In the genomic region with DNA sequence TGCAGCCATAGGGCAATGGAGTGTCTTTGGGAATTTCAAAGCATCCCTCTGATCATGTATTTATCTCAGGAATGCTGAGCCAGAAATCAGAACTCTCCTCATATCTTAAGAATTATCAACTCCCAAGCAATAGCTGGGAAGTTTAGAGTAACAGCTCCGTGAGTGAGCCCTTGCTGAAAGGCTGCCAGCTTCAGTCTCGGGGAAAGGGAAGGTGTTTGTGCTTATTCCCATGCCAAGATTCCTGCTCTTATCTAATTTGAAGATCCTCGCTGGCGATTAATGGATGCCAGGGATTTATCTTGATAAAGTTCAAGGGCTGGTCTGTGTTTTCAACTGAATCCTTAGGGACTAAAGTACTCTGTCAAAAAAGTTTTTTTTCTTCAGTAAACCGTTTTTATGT, we compare ENCODE assay signal across 25 mouse cellular contexts.
DNase-seq lines count a peak whose midpoint lies in the region; ATAC-seq and TF ChIP-seq lines count a peak whose summit lies in the region.
"Had no signal": no experiment of that assay in that cellular context is flagged by ENCODE, and none has a peak within 500 bp of the region (broad histone marks: within the 10 kb centered on the region; RNA-seq: fewer than 3 reads in every experiment).

No protein-coding gene starts in this region.

- no peaks in the 10 kb centered on the region for H3K9me3 ChIP-seq in lung, embryonic 14.5 days (ENCODE audit: low read depth, low read length)
- no peaks in the 10 kb centered on the region for H3K9me3 ChIP-seq in lung, postnatal 0 days (ENCODE audit: low read length)
- H3K9me3 ChIP-seq: embryonic facial prominence, embryonic 12.5 days; forebrain, embryonic 15.5 days; heart, embryonic 15.5 days; limb, embryonic 10.5 days; liver, embryonic 12.5 days; lung, embryonic 15.5 days; megakaryocyte, embryonic 14.5 days; midbrain, embryonic 15.5 days had no signal

- no peak for TF ChIP-seq EP300 in lung, postnatal 0 days (IDR thresholded peaks at IDR 0.05)

- H3K36me3 ChIP-seq in lung, embryonic 14.5 days (ENCODE audit: insufficient read depth): no peaks in the 10 kb centered on the region
- H3K36me3 ChIP-seq in lung, postnatal 0 days (ENCODE audit: insufficient read depth, low read length): no peaks in the 10 kb centered on the region
- H3K36me3 ChIP-seq: embryonic facial prominence, embryonic 12.5 days; forebrain, embryonic 15.5 days; limb, embryonic 10.5 days; lung, embryonic 15.5 days; midbrain, embryonic 15.5 days had no signal

- TF ChIP-seq CTCF in lung, embryonic 14.5 days (IDR thresholded peaks at IDR 0.05; ENCODE audit: low read depth): no peak
- no peak for TF ChIP-seq CTCF in lung, adult 2 months (IDR thresholded peaks at IDR 0.05; ENCODE audit: insufficient read depth, low read length)
- no peak for TF ChIP-seq CTCF in lung, postnatal 0 days (IDR thresholded peaks at IDR 0.05)
- no peak for TF ChIP-seq CTCF in left cerebral cortex, adult 2 months (IDR thresholded peaks at IDR 0.05)

- H3K4me1 ChIP-seq in lung, embryonic 14.5 days (ENCODE audit: insufficient read depth): no peaks in the 10 kb centered on the region
- no peaks in the 10 kb centered on the region for H3K4me1 ChIP-seq in lung, adult 2 months (ENCODE audit: control insufficient read depth, insufficient read depth, low read length)
- no peaks in the 10 kb centered on the region for H3K4me1 ChIP-seq in lung, postnatal 0 days (ENCODE audit: insufficient read depth, low read depth, low read length)
- H3K4me1 ChIP-seq: embryonic facial prominence, embryonic 12.5 days; forebrain, embryonic 15.5 days; liver, embryonic 12.5 days; lung, embryonic 15.5 days; midbrain, embryonic 15.5 days had no signal

- ATAC-seq in lung, embryonic 14.5 days (ENCODE audit: insufficient read depth): no peak
- no peak for ATAC-seq in lung, postnatal 0 days
- ATAC-seq: forebrain, embryonic 15.5 days; hindbrain, embryonic 16.5 days; liver, embryonic 12.5 days; midbrain, embryonic 15.5 days had no signal

- intact Hi-C loops in left cerebral cortex, adult 2 months (cut with DNase I): no loop called here

- H3K4me3 ChIP-seq in lung, embryonic 14.5 days (ENCODE audit: low read depth, low read length): no peak overlapping the region
- H3K4me3 ChIP-seq in lung, adult 2 months (replicated peaks; ENCODE audit: extremely low read depth, low read depth, low read length): no peak overlapping the region
- no peak overlapping the region for H3K4me3 ChIP-seq in lung, postnatal 0 days (ENCODE audit: low read depth, low read length)
- H3K4me3 ChIP-seq in left cerebral cortex, adult 2 months: no peak overlapping the region
- H3K4me3 ChIP-seq: embryonic facial prominence, embryonic 12.5 days; forebrain, embryonic 15.5 days; heart, embryonic 15.5 days; limb, embryonic 10.5 days; liver, embryonic 12.5 days; lung, embryonic 15.5 days; megakaryocyte, embryonic 14.5 days; midbrain, embryonic 15.5 days; myocyte had no signal

- no peak overlapping the region for H3K27ac ChIP-seq in lung, embryonic 14.5 days (ENCODE audit: low read depth)
- H3K27ac ChIP-seq in lung, postnatal 0 days (ENCODE audit: low read length): no peak overlapping the region
- H3K27ac ChIP-seq in left cerebral cortex, adult 2 months: no peak overlapping the region
- H3K27ac ChIP-seq: embryonic facial prominence, embryonic 12.5 days; forebrain, embryonic 15.5 days; heart, embryonic 15.5 days; limb, embryonic 10.5 days; liver, embryonic 12.5 days; lung, embryonic 15.5 days; midbrain, embryonic 15.5 days; stomach, postnatal 0 days had no signal

- TF ChIP-seq POLR2A in lung, adult 2 months (IDR thresholded peaks at IDR 0.05; ENCODE audit: borderline replicate concordance, extremely low read depth, low read depth, low read length): no peak

- H3K27me3 ChIP-seq in lung, embryonic 14.5 days (ENCODE audit: insufficient read depth, low read length): no peaks in the 10 kb centered on the region
- H3K27me3 ChIP-seq in lung, postnatal 0 days (replicated peaks; ENCODE audit: insufficient read depth, low read length): no peaks in the 10 kb centered on the region
- H3K27me3 ChIP-seq: embryonic facial prominence, embryonic 12.5 days; forebrain, embryonic 15.5 days; heart, embryonic 15.5 days; liver, embryonic 12.5 days; lung, embryonic 15.5 days; megakaryocyte, embryonic 14.5 days; midbrain, embryonic 15.5 days had no signal

- WGBS in lung, embryonic 14.5 days: 21% methylated on average over 5 of the region's 5 CpGs
- WGBS in lung, adult 2 months: 16% methylated on average over 5 of the region's 5 CpGs
- 14% methylated on average over 5 of the region's 5 CpGs for WGBS in lung, postnatal 0 days

- peak; percentile 52 for DNase-seq in lung, embryonic 14.5 days
- DNase-seq in lung, adult 2 months: no peak
- DNase-seq in adrenal gland, adult 8-10 months: peak; percentile 52
- peak; percentile 11 for DNase-seq in lung, postnatal 0 days (ENCODE audit: low spot score)
- no peak for DNase-seq in left cerebral cortex, adult 2 months (ENCODE audit: extremely low spot score in 1 of 2, low spot score in 2 of 2)
- no peak for DNase-seq in layer of hippocampus, adult 8-10 months (ENCODE audit: low spot score in 2 of 2)
- DNase-seq in thymus, adult 18-20 months: no peak
- DNase-seq: cerebellum, adult 8-10 months; gastrocnemius, postnatal 25 days; heart, postnatal 4 days; kidney, adult 11 months; kidney, postnatal 14 days; right cerebral cortex, postnatal 4 days; thymus, postnatal 36 days had no signal

- no peak overlapping the region for H3K4me2 ChIP-seq in lung, embryonic 14.5 days
- H3K4me2 ChIP-seq in lung, postnatal 0 days (replicated peaks; ENCODE audit: low read depth, low read length): no peak overlapping the region
- H3K4me2 ChIP-seq: embryonic facial prominence, embryonic 12.5 days; forebrain, embryonic 15.5 days; heart, embryonic 15.5 days; liver, embryonic 12.5 days; lung, embryonic 15.5 days; midbrain, embryonic 15.5 days had no signal

- no peak overlapping the region for H3K9ac ChIP-seq in lung, embryonic 14.5 days
- H3K9ac ChIP-seq in lung, postnatal 0 days (replicated peaks; ENCODE audit: low read depth): no peak overlapping the region
- H3K9ac ChIP-seq: embryonic facial prominence, embryonic 12.5 days; forebrain, embryonic 15.5 days; heart, embryonic 15.5 days; liver, embryonic 12.5 days; lung, embryonic 15.5 days; midbrain, embryonic 15.5 days had no signal

Comparison
In these comparisons a context has a peak if more than half of its experiments do, and no peak if none do; other contexts are left out.
1. DNase-seq: peak in lung, embryonic 14.5 days (single experiment), adrenal gland, adult 8-10 months (single experiment) and lung, postnatal 0 days (single experiment); none in lung, adult 2 months (single experiment), left cerebral cortex, adult 2 months (0 of 2), layer of hippocampus, adult 8-10 months (0 of 2) and thymus, adult 18-20 months (0 of 2).